Mouse (Mus musculus) lung, adult 2 months (tissue): ENCODE data around the gene Mfn2.

Experiments used
- CTCF ChIP-seq: fragments of 200-500 bp; IDR thresholded peaks from 2 replicates; pipeline ENCODE4 v1.5.1; 2011; ENCODE audit warnings: mild to moderate bottlenecking, low read length, control low read depth; ENCODE audit not compliant: insufficient read depth
- POLR2A ChIP-seq: fragments of 200-500 bp; IDR thresholded peaks from 2 replicates; pipeline ENCODE4 v1.6.1; 2011; ENCODE audit warnings: low read depth, mild to moderate bottlenecking, control low read depth, low read length, borderline replicate concordance; ENCODE audit errors: extremely low read depth

- TF ChIP-seq POLR2A (no peak), CTCF (no peak)
Measured at GRCm38 (mm10) chr4:147903601-147904000, 903 bp downstream of the Mfn2 start.
